Mouse (Mus musculus) CH12.LX (cell line): ENCODE data around the gene Prkag2.

Experiments used
- CHD1 ChIP-seq: IDR thresholded peaks from 2 replicates; pipeline ENCODE4 v1.6.1; 2012; ENCODE audit warnings: low read depth, low read length, improper control_type of control experiment, inconsistent platforms
- CTCF ChIP-seq, 2 experiments: IDR thresholded peaks in 1 of 2; conservative IDR thresholded peaks in 1 of 2; 2 replicates each; pipeline ENCODE4 v1.5.1; 2011 to 2012; ENCODE audit warnings: low read depth in 2 of 2, low read length in 2 of 2, improper control_type of control experiment in 1 of 2, inconsistent platforms in 1 of 2, mild to moderate bottlenecking in 1 of 2, moderate library complexity in 1 of 2
- POLR2A ChIP-seq: IDR thresholded peaks from 2 replicates; pipeline ENCODE4 v1.6.1; 2011; ENCODE audit warnings: low read depth, mild to moderate bottlenecking, improper control_type of control experiment, low read length
- POLR2AphosphoS2 ChIP-seq: IDR thresholded peaks from 2 replicates; pipeline ENCODE4 v1.6.1; 2011; ENCODE audit warnings: low read depth, low read length, improper control_type of control experiment
- RAD21 ChIP-seq: IDR thresholded peaks from 2 replicates; pipeline ENCODE4 v1.6.1; 2011; ENCODE audit warnings: low read depth, mild to moderate bottlenecking, low read length, improper control_type of control experiment, moderate library complexity

DNA sequence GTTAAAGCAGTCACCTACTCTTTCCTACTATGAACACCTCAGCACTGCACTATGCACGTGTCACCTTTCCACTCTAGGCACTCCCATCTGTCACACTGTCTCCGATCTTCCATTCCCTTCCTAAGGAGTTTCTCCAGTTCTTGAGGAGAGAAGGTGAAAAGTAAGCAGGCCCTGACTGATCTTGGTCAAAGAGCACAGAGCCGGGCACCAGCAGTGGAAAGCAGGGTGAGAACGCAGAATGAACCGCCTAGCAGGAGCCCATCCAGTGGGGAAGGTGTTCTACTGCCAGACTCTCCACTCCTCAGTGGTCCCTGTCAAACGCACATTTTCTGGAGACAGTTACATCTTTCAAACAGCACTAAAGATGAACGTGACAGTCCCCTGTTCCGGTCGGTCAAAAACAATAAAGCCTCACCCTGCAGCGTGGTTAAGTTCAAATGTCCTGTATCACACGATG, 259.4 kb downstream of the Prkag2 start:
- no peak for TF ChIP-seq RAD21
- no peak for TF ChIP-seq CTCF (conservative IDR thresholded peaks at IDR 0.05 in 1 of 2, IDR thresholded peaks at IDR 0.05 in 1 of 2; ENCODE audit: low read depth in 2 of 2, low read length in 2 of 2)
- TF ChIP-seq POLR2A = no peak
- TF ChIP-seq POLR2AphosphoS2 = no peak
- TF ChIP-seq CHD1 = no peak; the same call in 1 of the 2 replicates
